Mouse (Mus musculus) heart, adult 9 months (tissue): ENCODE data around the gene Dclk2.

Experiments used
- DNase-seq, 2 experiments: peaks; one replicate each; pipeline ENCODE4 v3.0.0; 2022; ENCODE audit warnings: low spot score in 2 of 2

The Dclk2 gene

GRCm38 (mm10) chr3:86894491-86894890 is 26.2 kb downstream of the Dclk2 start:
- DNase-seq, result peak in 1 of 2 experiments; percentile 4

- no peak for DNase-seq
Measured at GRCm38 (mm10) chr3:86887512-86887911, 33.1 kb downstream of the Dclk2 start.

- no peak for DNase-seq
Measured at GRCm38 (mm10) chr3:86885180-86885579, 35.5 kb downstream of the Dclk2 start.

- no peak for DNase-seq
Measured at GRCm38 (mm10) chr3:86884481-86884880, 36.2 kb downstream of the Dclk2 start.

- no peak for DNase-seq
Measured at GRCm38 (mm10) chr3:86883985-86884384, 36.7 kb downstream of the Dclk2 start.

- no peak for DNase-seq
Measured at GRCm38 (mm10) chr3:86875912-86876311, 44.7 kb downstream of the Dclk2 start.

- DNase-seq, result no peak
Measured at GRCm38 (mm10) chr3:86873092-86873600, 47.5 kb downstream of the Dclk2 start.

GRCm38 (mm10) chr3:86870952-86871351 is 49.7 kb downstream of the Dclk2 start:
- DNase-seq, result no peak

GRCm38 (mm10) chr3:86870411-86870810 is 50.2 kb downstream of the Dclk2 start:
- no peak for DNase-seq

GRCm38 (mm10) chr3:86868721-86869120 is 51.9 kb downstream of the Dclk2 start:
- no peak for DNase-seq

GRCm38 (mm10) chr3:86863327-86864008 is 57.2 kb downstream of the Dclk2 start:
- DNase-seq, result no peak

GRCm38 (mm10) chr3:86862939-86863311 is 57.7 kb downstream of the Dclk2 start:
- no peak for DNase-seq

- no peak for DNase-seq
Measured at GRCm38 (mm10) chr3:86862245-86862938, 58.3 kb downstream of the Dclk2 start.

- DNase-seq, result no peak
Measured at GRCm38 (mm10) chr3:86859791-86860190, 60.9 kb downstream of the Dclk2 start.

- DNase-seq, result no peak
Measured at GRCm38 (mm10) chr3:86858699-86859098, 62.0 kb downstream of the Dclk2 start.

GRCm38 (mm10) chr3:86857833-86858398 is 62.7 kb downstream of the Dclk2 start:
- no peak for DNase-seq

GRCm38 (mm10) chr3:86852867-86853266 is 67.8 kb downstream of the Dclk2 start:
- DNase-seq, result no peak

GRCm38 (mm10) chr3:86851131-86851530 is 69.5 kb downstream of the Dclk2 start:
- no peak for DNase-seq

- DNase-seq, result peak in 1 of 2 experiments; percentile 3
Measured at GRCm38 (mm10) chr3:86850394-86851030, 70.1 kb downstream of the Dclk2 start.

- no peak for DNase-seq
Measured at GRCm38 (mm10) chr3:86849337-86849736, 71.3 kb downstream of the Dclk2 start.

- DNase-seq, result no peak
Measured at GRCm38 (mm10) chr3:86847536-86847935, 73.1 kb downstream of the Dclk2 start.

- DNase-seq, result no peak
Measured at GRCm38 (mm10) chr3:86846036-86846435, 74.6 kb downstream of the Dclk2 start.
